Mouse (Mus musculus) midbrain, embryonic 16.5 days (tissue): ENCODE data around the gene Rbm18. TPM values are rescaled to one million over a fixed set of nuclear protein-coding genes. Genes with fewer than 3 reads are reported as not detected.

Experiments
- polyA plus RNA-seq: library from polyadenylated mRNA; unstranded; fragments of >200 nt; fragmentation: Nextera tagmentation; extraction: Ambion mirVana; gene quantifications from 2 replicates; pipeline ENCODE4 v1.2.1, GENCODE M21; 2015

Rbm18 gene
- polyA plus RNA-seq, 1 experiment from 2014 or later = 131 TPM

Other genes starting within 250 kb of the Rbm18 start
- gene Ttll11, start 156.9 kb downstream of the Rbm18 start, polyA plus RNA-seq = 4.3 and 4.9 TPM in 2 replicates
- 293 and 307 TPM in 2 replicates for gene Ndufa8, start 87.4 kb downstream of the Rbm18 start, polyA plus RNA-seq
- 2.9 and 3.5 TPM in 2 replicates for gene Morn5, start 87.3 kb downstream of the Rbm18 start, polyA plus RNA-seq
- 4.1 and 5.8 TPM in 2 replicates for gene Lhx6, start 31.4 kb downstream of the Rbm18 start, polyA plus RNA-seq
- gene Mrrf, start 384 bp downstream of the Rbm18 start, polyA plus RNA-seq = 24.7 and 27.3 TPM in 2 replicates
- gene Ptgs1, start 93.7 kb upstream of the Rbm18 start, polyA plus RNA-seq = 4.0 and 5.5 TPM in 2 replicates
- gene Olfr338, start 236.7 kb upstream of the Rbm18 start, polyA plus RNA-seq = not detected in 2 replicates